Mouse (Mus musculus) stomach, embryonic 16.5 days (tissue): Measurements from ENCODE around the gene Cldn4. TPM values are rescaled to one million over a fixed set of nuclear protein-coding genes. Genes with fewer than 3 reads are reported as not detected.

Experiments used
- ATAC-seq: fragments of 200-750 bp; cut with Nextera tagmentation; 2 replicates; pipeline ENCODE4 v1.8.0; 2017; ENCODE audit warnings: moderate number of reproducible peaks, moderate TSS enrichment; ENCODE audit not compliant: insufficient read depth, low FRiP score
- H3K27ac ChIP-seq: fragments of 300-500 bp; sonication (generic); 2 replicates; pipeline ENCODE4 v1.5.1; 2014; ENCODE audit warnings: low read length
- H3K27me3 ChIP-seq: fragments of 300-500 bp; sonication (generic); 2 replicates; pipeline ENCODE4 v1.6.1; 2014; ENCODE audit warnings: low read length, control low read depth, mixed read lengths; ENCODE audit not compliant: control insufficient read depth, insufficient read depth
- H3K36me3 ChIP-seq: fragments of 300-500 bp; sonication (generic); 2 replicates; pipeline ENCODE4 v1.6.1; 2014; ENCODE audit warnings: low read length; ENCODE audit not compliant: control insufficient read depth, insufficient read depth
- H3K4me1 ChIP-seq: fragments of 300-500 bp; sonication (generic); 2 replicates; pipeline ENCODE4 v1.6.1; 2014; ENCODE audit warnings: low read length, control low read depth, mixed read lengths; ENCODE audit not compliant: control insufficient read depth, insufficient read depth
- H3K4me2 ChIP-seq: fragments of 300-500 bp; sonication (generic); 2 replicates; pipeline ENCODE4 v1.6.1; 2014; ENCODE audit warnings: low read depth, low read length, mixed read lengths
- H3K4me3 ChIP-seq: fragments of 300-500 bp; sonication (generic); replicated peaks from 2 replicates; pipeline ENCODE4 v1.5.1; 2014; ENCODE audit warnings: mild to moderate bottlenecking, low read length
- H3K9ac ChIP-seq: fragments of 300-500 bp; sonication (generic); 2 replicates; pipeline ENCODE4 v1.6.1; 2014; ENCODE audit warnings: low read length
- H3K9me3 ChIP-seq: fragments of 300-500 bp; sonication (generic); replicated peaks from 2 replicates; pipeline ENCODE4 v1.6.1; 2016; ENCODE audit warnings: low read length, control low read depth; ENCODE audit not compliant: control insufficient read depth
- WGBS: fragments of 180-500 bp; shearing (Covaris S2); extraction: QIAGEN DNeasy Blood & Tissue Kit; methylation state at CpG from one replicate; pipeline ENCODE4 v1.1.7; 2014; 5-methylcytosine and 5-hydroxymethylcytosine counted together
- polyA plus RNA-seq: library from polyadenylated mRNA; unstranded; fragments of >200 nt; fragmentation: Nextera tagmentation; extraction: Ambion mirVana; gene quantifications from 2 replicates; pipeline ENCODE4 v1.2.1, GENCODE M21; 2015

Gene Cldn4
- polyA plus RNA-seq, 1 experiment from 2014 or later = 73.1 TPM

DNA sequence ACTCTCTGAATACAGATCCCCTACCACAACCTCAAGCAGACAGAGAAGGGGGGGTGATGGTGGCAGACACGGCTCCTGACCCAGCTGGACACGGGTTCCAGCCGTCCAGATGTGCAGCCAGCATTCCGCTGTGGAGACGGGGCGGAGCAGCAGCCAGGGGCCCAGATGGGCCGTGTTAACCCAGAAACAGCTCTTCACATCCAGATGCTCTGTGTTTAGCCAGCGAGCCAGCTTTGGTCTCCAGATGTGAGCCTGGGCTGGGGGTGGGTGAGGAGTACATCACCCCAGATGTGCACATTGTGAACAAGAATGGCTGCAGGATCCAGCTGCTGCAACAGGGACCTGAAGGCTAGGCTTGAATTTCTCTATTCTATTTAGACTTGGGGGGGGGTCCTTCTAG, 51.4 kb downstream of the Cldn4 start:
- H3K27ac ChIP-seq = peak overlapping the region; percentile 14; the same call in 1 of the 2 replicates

More for the DNA sequence above, 51.4 kb downstream of the Cldn4 start:
- Histone ChIP-seq H3K4me2 (no peak overlapping the region), H3K4me3 (no peak overlapping the region), H3K9me3 (no peaks in the 10 kb centered on the region), H3K27me3 (no peaks in the 10 kb centered on the region), H3K36me3 (no peaks in the 10 kb centered on the region), H3K4me1 (peaks cover 21% of the 10 kb centered on the region), H3K9ac (no peak overlapping the region)
- WGBS = 28% methylated on average over 8 of the region's 8 CpGs
- peak; percentile 81 for ATAC-seq

Other genes with a start within 250 kb of the Cldn4 start
- 93.7 and 97.0 TPM in 2 replicates for gene Eln, start 199.6 kb downstream of the Cldn4 start, polyA plus RNA-seq
- gene Tmem270, start 40.2 kb downstream of the Cldn4 start, polyA plus RNA-seq = not detected in 2 replicates
- 8.6 and 13.5 TPM in 2 replicates for gene Cldn13, start 31.4 kb downstream of the Cldn4 start, polyA plus RNA-seq
- gene Mettl27, start 14.6 kb downstream of the Cldn4 start, polyA plus RNA-seq = 14.1 and 14.8 TPM in 2 replicates
- gene Cldn3, start 39.3 kb upstream of the Cldn4 start, polyA plus RNA-seq = 83.9 and 89.2 TPM in 2 replicates
- gene Abhd11, start 62.2 kb upstream of the Cldn4 start, polyA plus RNA-seq = 70.7 and 73.9 TPM in 2 replicates
- gene Stx1a, start 76.5 kb upstream of the Cldn4 start, polyA plus RNA-seq = 12.5 and 14.0 TPM in 2 replicates
- gene Dnajc30, start 117.3 kb upstream of the Cldn4 start, polyA plus RNA-seq = 32.6 and 33.3 TPM in 2 replicates
- gene Bud23, start 118.0 kb upstream of the Cldn4 start, polyA plus RNA-seq = 94.8 and 105 TPM in 2 replicates
- gene Vps37d, start 131.3 kb upstream of the Cldn4 start, polyA plus RNA-seq = 2.3 and 3.5 TPM in 2 replicates
- 3.8 and 4.7 TPM in 2 replicates for gene Mlxipl, start 143.0 kb upstream of the Cldn4 start, polyA plus RNA-seq
- 23.9 and 26.4 TPM in 2 replicates for gene Tbl2, start 202.7 kb upstream of the Cldn4 start, polyA plus RNA-seq
- 50.1 and 54.6 TPM in 2 replicates for gene Bcl7b, start 221.3 kb upstream of the Cldn4 start, polyA plus RNA-seq
- 24.3 and 28.5 TPM in 2 replicates for gene Baz1b, start 240.3 kb upstream of the Cldn4 start, polyA plus RNA-seq